Mouse (Mus musculus): ENCODE measurements around the gene Ddit4. TPM values are rescaled to one million over a fixed set of nuclear protein-coding genes. Genes with fewer than 3 reads are reported as not detected.

Ddit4 gene
- polyA plus RNA-seq, 1 experiment: 266 TPM

DNA sequence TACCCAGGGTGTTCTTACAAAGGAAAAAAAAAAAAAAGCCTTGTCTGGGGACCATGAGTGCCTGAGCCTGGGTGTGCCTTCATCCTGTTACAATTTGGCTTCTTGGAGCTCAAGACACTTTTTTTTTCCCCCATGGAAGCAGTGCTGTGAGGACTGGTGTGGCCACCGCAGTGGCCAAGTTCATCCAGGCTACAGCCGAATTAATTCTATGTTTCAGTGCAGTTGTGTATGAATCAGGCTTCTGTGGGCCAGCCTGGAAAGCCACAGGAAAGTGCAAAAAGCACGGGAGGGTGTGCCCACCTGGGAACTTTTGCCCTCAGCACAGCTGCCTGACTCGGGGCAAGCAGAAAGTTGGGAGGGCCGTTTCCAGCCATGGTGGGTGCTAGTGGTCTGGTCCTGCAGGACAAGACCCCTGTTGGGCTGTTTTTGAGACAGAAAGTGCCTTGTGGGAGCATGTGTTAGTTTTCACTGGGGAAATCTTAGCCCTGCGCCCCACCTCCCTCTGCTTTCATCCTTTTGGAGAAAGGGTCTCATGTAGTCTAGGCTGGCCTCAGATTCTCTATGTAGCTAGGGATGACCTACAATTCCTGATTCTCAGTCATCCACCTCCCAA lies 18.9 kb upstream of the Ddit4 start:
- Histone ChIP-seq H3K79me2 (ENCODE audit: control insufficient read depth, insufficient read depth) (no peaks in the 10 kb centered on the region), H3ac (ENCODE audit: control insufficient read depth, insufficient read length) (no peak overlapping the region), H3K27me3 (ENCODE audit: control insufficient read depth, insufficient read depth, insufficient read length) (no peaks in the 10 kb centered on the region), H3K4me3 (peak overlapping the region; percentile 3), H3K4me2 (ENCODE audit: low read depth) (peak overlapping the region; percentile 74), H3K36me3 (ENCODE audit: control insufficient read depth, insufficient read depth) (no peaks in the 10 kb centered on the region)
- TF ChIP-seq SRF (IDR thresholded peaks at IDR 0.05; ENCODE audit: control insufficient read depth, insufficient read length, low read depth) (no peak), MYOG (IDR thresholded peaks at IDR 0.05; ENCODE audit: control insufficient read depth in 1 of 3, insufficient read depth in 1 of 3, insufficient read length in 2 of 3, low read depth in 2 of 3) (peak in 1 of 3 experiments; percentile 25), TCF3 (IDR thresholded peaks at IDR 0.05; ENCODE audit: insufficient read length, low read depth) (no peak), E2F4 (IDR thresholded peaks at IDR 0.05; ENCODE audit: insufficient read depth) (no peak)

DNA sequence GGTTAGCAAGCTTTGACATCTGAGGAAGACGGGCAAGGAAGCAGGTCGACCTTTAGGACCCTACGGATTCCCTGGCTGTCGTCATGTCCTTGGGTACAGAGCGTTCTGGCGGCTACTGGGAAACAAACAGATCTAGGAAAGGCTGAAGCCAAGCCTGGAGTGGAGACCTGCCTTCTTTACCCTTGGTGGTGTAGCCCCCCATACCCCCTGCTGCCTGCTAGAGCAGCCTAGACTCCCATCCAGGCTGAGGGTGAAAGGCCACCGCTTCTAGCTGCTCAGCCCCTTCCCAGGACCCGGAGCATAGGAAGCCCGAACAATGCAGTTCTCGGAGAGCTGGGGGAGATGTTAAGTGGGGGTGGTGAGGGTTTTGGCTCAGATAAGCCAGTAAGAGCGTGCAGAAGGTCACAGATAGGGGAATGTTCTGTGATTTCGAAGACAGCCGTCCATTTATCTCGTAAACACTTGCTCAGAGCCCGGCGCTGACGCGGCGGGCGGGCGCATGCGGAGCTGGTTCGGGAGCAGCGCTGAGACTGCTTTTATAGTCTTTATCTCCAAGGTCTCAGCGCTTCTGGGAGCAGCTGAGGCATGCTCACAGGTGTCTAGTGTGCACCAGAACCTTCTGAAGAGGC lies 18.3 kb upstream of the Ddit4 start:
- H3K27me3 ChIP-seq (ENCODE audit: control insufficient read depth, insufficient read depth, insufficient read length): no peaks in the 10 kb centered on the region
- H3K36me3 ChIP-seq (ENCODE audit: control insufficient read depth, insufficient read depth): no peaks in the 10 kb centered on the region
- H3K4me2 ChIP-seq (ENCODE audit: low read depth): peak overlapping the region; percentile 74
- no peaks in the 10 kb centered on the region for H3K79me2 ChIP-seq (ENCODE audit: control insufficient read depth, insufficient read depth)
- no peak overlapping the region for H3ac ChIP-seq (ENCODE audit: control insufficient read depth, insufficient read length)
- peak overlapping the region; percentile 3 for H3K4me3 ChIP-seq
- TF ChIP-seq TCF12 (IDR thresholded peaks at IDR 0.05; ENCODE audit: insufficient read depth, poor library complexity, severe bottlenecking) (no peak), CEBPB (IDR thresholded peaks at IDR 0.05; ENCODE audit: insufficient read depth, poor library complexity, severe bottlenecking) (no peak), MYOG (IDR thresholded peaks at IDR 0.05; ENCODE audit: control insufficient read depth in 1 of 3, insufficient read depth in 1 of 3, insufficient read length in 2 of 3, low read depth in 2 of 3) (no peak), SRF (IDR thresholded peaks at IDR 0.05; ENCODE audit: control insufficient read depth, insufficient read length, low read depth) (no peak), USF1 (IDR thresholded peaks at IDR 0.05; ENCODE audit: low read depth) (no peak), MYOD1 (IDR thresholded peaks at IDR 0.05; ENCODE audit: control insufficient read depth in 1 of 3, insufficient read length in 2 of 3, low read depth in 2 of 3) (no peak), MAX (IDR thresholded peaks at IDR 0.05; ENCODE audit: low read depth) (no peak), REST (IDR thresholded peaks at IDR 0.05; ENCODE audit: insufficient read depth, insufficient read length) (no peak), POLR2AphosphoS2 (IDR thresholded peaks at IDR 0.05; ENCODE audit: insufficient read length, low read depth) (no peak), TCF3 (IDR thresholded peaks at IDR 0.05; ENCODE audit: insufficient read length, low read depth) (no peak), POLR2A (IDR thresholded peaks at IDR 0.05; ENCODE audit: insufficient read length, low read depth) (no peak), E2F4 (IDR thresholded peaks at IDR 0.05; ENCODE audit: insufficient read depth) (no peak)

DNA sequence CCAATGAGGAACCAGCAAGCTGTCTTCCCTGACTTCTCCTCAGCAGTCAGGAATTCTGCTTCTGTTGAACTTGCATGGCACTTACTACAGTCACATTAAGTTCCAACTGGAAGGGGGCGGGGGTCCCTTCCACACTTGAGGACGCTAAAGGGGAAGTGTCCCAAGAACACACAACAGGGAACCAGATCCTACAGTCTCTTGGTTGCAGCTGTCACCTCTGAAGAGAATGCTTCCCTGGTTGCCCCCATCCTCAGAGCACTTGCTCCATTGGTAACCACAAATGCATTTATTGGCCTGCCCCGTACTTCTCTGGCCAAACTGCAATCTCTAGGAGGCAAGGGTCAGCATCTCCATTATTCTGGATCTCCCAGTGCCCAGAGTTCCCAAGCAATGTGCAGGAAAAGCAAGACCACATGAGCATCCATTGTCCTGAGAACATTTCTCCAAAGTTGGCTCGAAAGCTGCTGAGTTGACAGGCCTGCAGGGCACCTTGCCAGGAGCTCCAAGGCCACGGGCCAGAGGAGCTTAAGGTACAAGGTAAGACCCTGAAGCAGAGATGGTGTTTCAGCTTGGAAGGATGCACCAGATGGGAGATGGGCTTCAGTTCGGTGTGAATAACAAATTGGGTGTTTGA lies 15.8 kb upstream of the Ddit4 start:
- Histone ChIP-seq H3K36me3 (ENCODE audit: control insufficient read depth, insufficient read depth) (no peaks in the 10 kb centered on the region), H3K79me2 (ENCODE audit: control insufficient read depth, insufficient read depth) (no peaks in the 10 kb centered on the region), H3K4me2 (ENCODE audit: low read depth) (no peak overlapping the region), H3K4me3 (no peak overlapping the region), H3ac (ENCODE audit: control insufficient read depth, insufficient read length) (no peak overlapping the region), H3K27me3 (ENCODE audit: control insufficient read depth, insufficient read depth, insufficient read length) (no peaks in the 10 kb centered on the region)
- TF ChIP-seq TCF3 (IDR thresholded peaks at IDR 0.05; ENCODE audit: insufficient read length, low read depth) (no peak), MYOD1 (IDR thresholded peaks at IDR 0.05; ENCODE audit: control insufficient read depth in 1 of 3, insufficient read length in 2 of 3, low read depth in 2 of 3) (peak in 2 of 3 experiments; percentile 12 to 31), MYOG (IDR thresholded peaks at IDR 0.05; ENCODE audit: control insufficient read depth in 1 of 3, insufficient read depth in 1 of 3, insufficient read length in 2 of 3, low read depth in 2 of 3) (peak in 1 of 3 experiments; percentile 59)

DNA sequence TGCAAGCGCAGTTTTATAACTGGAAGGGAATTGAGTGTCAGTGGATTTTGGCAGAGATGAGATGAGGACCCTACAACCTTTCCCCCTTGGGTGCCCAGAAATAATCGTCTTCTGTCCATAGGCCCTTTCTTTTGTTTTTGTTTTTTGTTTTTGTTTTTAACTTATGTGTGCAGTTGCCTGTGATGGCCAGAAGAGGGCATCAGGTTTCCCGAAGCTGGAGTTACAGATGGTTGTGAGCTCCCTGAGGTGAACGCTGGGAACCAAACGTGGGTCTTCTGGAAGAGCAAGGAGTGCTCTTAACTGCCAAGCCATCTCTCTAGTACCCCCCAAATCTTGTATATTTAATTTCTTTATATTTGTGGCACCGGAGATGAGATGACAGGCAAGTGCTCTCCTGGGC lies 15.1 kb upstream of the Ddit4 start:
- no peak overlapping the region for H3K4me2 ChIP-seq (ENCODE audit: low read depth)
- H3K79me2 ChIP-seq (ENCODE audit: control insufficient read depth, insufficient read depth): no peaks in the 10 kb centered on the region

More for the DNA sequence above, 15.1 kb upstream of the Ddit4 start:
- Histone ChIP-seq H3K36me3 (ENCODE audit: control insufficient read depth, insufficient read depth) (no peaks in the 10 kb centered on the region), H3K27me3 (ENCODE audit: control insufficient read depth, insufficient read depth, insufficient read length) (no peaks in the 10 kb centered on the region), H3ac (ENCODE audit: control insufficient read depth, insufficient read length) (no peak overlapping the region), H3K4me3 (no peak overlapping the region)
- TF ChIP-seq MAX (IDR thresholded peaks at IDR 0.05; ENCODE audit: low read depth) (no peak), MYOD1 (IDR thresholded peaks at IDR 0.05; ENCODE audit: control insufficient read depth in 1 of 3, insufficient read length in 2 of 3, low read depth in 2 of 3) (no peak), MYOG (IDR thresholded peaks at IDR 0.05; ENCODE audit: control insufficient read depth in 1 of 3, insufficient read depth in 1 of 3, insufficient read length in 2 of 3, low read depth in 2 of 3) (no peak), TCF12 (IDR thresholded peaks at IDR 0.05; ENCODE audit: insufficient read depth, poor library complexity, severe bottlenecking) (no peak), USF1 (IDR thresholded peaks at IDR 0.05; ENCODE audit: low read depth) (no peak), E2F4 (IDR thresholded peaks at IDR 0.05; ENCODE audit: insufficient read depth) (no peak), POLR2A (IDR thresholded peaks at IDR 0.05; ENCODE audit: insufficient read length, low read depth) (no peak), SRF (IDR thresholded peaks at IDR 0.05; ENCODE audit: control insufficient read depth, insufficient read length, low read depth) (no peak), REST (IDR thresholded peaks at IDR 0.05; ENCODE audit: insufficient read depth, insufficient read length) (no peak), TCF3 (IDR thresholded peaks at IDR 0.05; ENCODE audit: insufficient read length, low read depth) (no peak), CEBPB (IDR thresholded peaks at IDR 0.05; ENCODE audit: insufficient read depth, poor library complexity, severe bottlenecking) (no peak), POLR2AphosphoS2 (IDR thresholded peaks at IDR 0.05; ENCODE audit: insufficient read length, low read depth) (no peak)
